Mouse (Mus musculus) heart, adult 9 months (tissue): ENCODE data around the gene Zfyve9.

ENCODE experiments used
- DNase-seq, 2 experiments: peaks; one replicate each; pipeline ENCODE4 v3.0.0; 2022; ENCODE audit warnings: low spot score in 2 of 2

Zfyve9 gene

DNA sequence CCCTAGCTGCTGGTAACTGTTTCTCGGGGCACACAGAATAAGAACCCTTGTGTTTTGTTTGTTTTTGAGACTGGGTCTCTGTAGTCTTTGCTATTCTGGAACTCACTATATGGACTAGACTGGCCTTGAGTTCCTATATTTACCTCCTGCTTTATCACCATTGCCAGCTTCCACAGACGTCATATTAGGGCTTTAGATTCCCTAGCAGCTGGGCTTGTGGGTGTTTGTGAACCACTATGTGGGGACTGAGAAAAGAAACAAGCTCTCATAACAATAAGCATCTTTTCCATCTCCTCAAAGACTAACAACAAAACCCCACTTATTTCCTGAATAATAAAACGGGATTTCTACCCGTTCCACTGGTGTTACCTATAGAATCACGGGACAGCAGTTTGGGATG, 169.7 kb downstream of the Zfyve9 start:
- no peak for DNase-seq

- no peak for DNase-seq
These were observed 171.9 kb downstream of the Zfyve9 start for GRCm38 (mm10) chr4:108608651-108609050.

- DNase-seq, result no peak
These were observed 178.7 kb downstream of the Zfyve9 start for GRCm38 (mm10) chr4:108601870-108602269.

- DNase-seq, result no peak
These were observed 182.3 kb downstream of the Zfyve9 start for GRCm38 (mm10) chr4:108598306-108598705.

DNA sequence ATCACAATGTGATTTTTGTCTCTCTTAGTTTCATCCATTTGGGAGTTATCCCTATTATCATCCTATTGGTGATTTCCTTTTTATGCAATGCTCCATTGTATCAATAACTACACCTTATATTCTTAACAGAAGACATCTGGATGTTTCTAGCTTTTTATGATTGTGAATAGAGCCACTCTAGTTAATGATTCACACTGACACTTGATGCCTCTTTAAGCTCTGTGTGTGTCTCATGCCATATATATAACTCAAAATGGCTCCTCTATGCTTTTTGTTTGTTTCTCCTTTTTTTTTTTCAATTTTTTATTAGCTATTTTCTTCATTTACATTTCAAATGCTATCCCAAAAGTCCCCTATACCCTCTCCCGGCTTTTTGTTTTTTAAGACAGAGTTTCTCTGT, 184.8 kb downstream of the Zfyve9 start:
- DNase-seq, result no peak

DNA sequence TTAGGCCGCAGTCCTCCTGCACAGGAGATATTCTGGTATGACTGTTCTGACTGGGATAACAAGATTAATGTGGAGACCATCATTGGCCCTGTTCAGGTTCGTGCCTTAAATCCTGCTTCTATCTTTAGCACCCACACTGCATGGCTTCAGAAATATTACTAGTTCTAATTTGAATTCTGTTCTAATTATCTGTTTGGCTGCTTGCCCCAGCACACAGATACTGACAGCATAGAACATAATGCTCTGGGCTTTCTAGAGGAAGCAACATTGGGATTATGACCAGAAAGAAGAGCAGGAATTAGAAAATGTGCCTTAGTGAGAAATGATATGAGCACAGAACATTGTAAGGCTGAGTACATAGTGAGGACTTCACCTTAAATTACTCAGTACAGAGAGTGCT, 187.2 kb downstream of the Zfyve9 start:
- no peak for DNase-seq
